Mouse (Mus musculus): ENCODE results near the gene Adam12.

GRCm38 (mm10) chr7:134149351-134149750, 82.6 kb downstream of the Adam12 start:
- TF ChIP-seq ZNF384 (IDR thresholded peaks at IDR 0.05; ENCODE audit: low read depth, low read length) (no peak), MAFK (IDR thresholded peaks at IDR 0.05; ENCODE audit: insufficient read depth, low read depth, low read length) (no peak)

Data from ES-E14 (cell line).